Mouse (Mus musculus): Measurements from ENCODE around the gene Fam122a. TPM values are rescaled to one million over a fixed set of nuclear protein-coding genes. Genes with fewer than 3 reads are reported as not detected.

Gene Fam122a
- polyA plus RNA-seq, 1 experiment from 2014 or later = 70.5 TPM

- no peak overlapping the region for H3K4me2 ChIP-seq (replicated peaks)
- no peak overlapping the region for H3K4me3 ChIP-seq
- H3K4me1 ChIP-seq = no peaks in the 10 kb centered on the region
- no peaks in the 10 kb centered on the region for H3K9me3 ChIP-seq
- ATAC-seq (ENCODE audit: insufficient number of reproducible peaks, insufficient read depth, low FRiP score, low TSS enrichment) = no peak
- H3K9ac ChIP-seq = no peak overlapping the region
- no peaks in the 10 kb centered on the region for H3K36me3 ChIP-seq
- 82% methylated on average over 7 of the region's 7 CpGs for WGBS
- H3K27ac ChIP-seq = no peak overlapping the region
- H3K27me3 ChIP-seq = no peaks in the 10 kb centered on the region
These were observed 50.4 kb downstream of the Fam122a start for GRCm38 (mm10) chr19:24426759-24427181.

Other genes starting within 250 kb of the Fam122a start
- gene Fxn, start 196.8 kb downstream of the Fam122a start, polyA plus RNA-seq (2016; fragmentation: Nextera tagmentation; extraction: Ambion mirVana) = 57.5 TPM in 2 replicates
- gene Pip5k1b, start 78.5 kb upstream of the Fam122a start, polyA plus RNA-seq (2016; fragmentation: Nextera tagmentation; extraction: Ambion mirVana) = 1.9 and 2.0 TPM in 2 replicates
- gene Tmem252, start 196.7 kb upstream of the Fam122a start, polyA plus RNA-seq (2016; fragmentation: Nextera tagmentation; extraction: Ambion mirVana) = 2.0 and 2.4 TPM in 2 replicates